Mouse (Mus musculus): ENCODE data around the gene Spryd3. TPM values are rescaled to one million over a fixed set of nuclear protein-coding genes. Genes with fewer than 3 reads are reported as not detected.
A peak's percentile ranks its signal among the peaks of the same experiment; 100 is the strongest.

The Spryd3 gene
- 9.2 and 10.0 TPM in 2 replicates for polyA plus RNA-seq (2015; fragmentation: Nextera tagmentation; extraction: Ambion mirVana)

DNA sequence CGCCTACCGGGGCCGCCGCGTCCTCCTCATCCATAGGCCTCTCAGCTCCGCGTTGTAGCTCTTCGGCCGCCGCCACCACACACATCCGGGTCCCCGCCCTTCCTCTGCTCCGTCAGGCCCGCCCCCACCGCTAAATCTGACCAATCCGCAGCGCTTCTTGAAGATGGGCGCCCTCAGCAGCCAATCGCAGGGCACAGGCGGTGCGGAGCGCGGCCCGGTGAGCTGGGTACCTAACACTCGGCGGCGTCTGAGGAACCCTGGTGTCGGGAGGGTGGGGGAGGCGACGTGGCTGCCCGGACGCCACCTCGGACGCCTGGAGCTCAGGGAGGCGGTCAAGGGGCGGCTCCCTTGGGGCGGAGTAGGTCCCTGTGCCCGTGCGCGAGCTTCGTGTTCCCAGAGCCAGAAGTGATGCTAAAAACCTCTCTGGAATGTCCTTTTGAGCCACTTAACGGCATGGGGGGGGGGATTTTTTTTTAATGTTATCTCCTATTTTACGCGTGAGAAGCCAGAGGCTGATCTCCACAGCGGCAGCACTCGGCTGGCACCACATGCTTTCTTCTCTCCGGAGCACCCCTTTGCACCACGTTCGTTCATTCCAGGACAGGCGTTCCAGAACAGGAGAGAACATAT is at the start of gene Spryd3:
TSS of gene Spryd3 (minus strand) at position 106 of the 630 bp plus-strand sequence.
- Histone ChIP-seq H3K27ac (ENCODE audit: low read depth) (peak within 1 kb of the TSS; percentile 75), H3K4me2 (ENCODE audit: low read depth, low read length) (peak within 1 kb of the TSS; percentile 98), H3K4me3 (ENCODE audit: low read depth, low read length) (peak within 1 kb of the TSS; percentile 92), H3K36me3 (replicated peaks; ENCODE audit: insufficient read depth, low read length) (peaks cover 18% of the 10 kb centered on the region), H3K27me3 (ENCODE audit: insufficient read depth, low read length) (no peaks in the 10 kb centered on the region), H3K9me3 (ENCODE audit: low read length) (no peaks in the 10 kb centered on the region), H3K9ac (replicated peaks) (peak within 1 kb of the TSS; percentile 87), H3K4me1 (ENCODE audit: insufficient read depth) (peaks cover 14% of the 10 kb centered on the region)
- DNase-seq (peak; percentile 98), ATAC-seq (peak; percentile 100)
- TF ChIP-seq EP300 (IDR thresholded peaks at IDR 0.05; ENCODE audit: low read depth) = no peak
- TF ChIP-seq CTCF (IDR thresholded peaks at IDR 0.05; ENCODE audit: low read depth) = no peak
- WGBS (ENCODE audit: insufficient replicate concordance) = 1% methylated on average over 48 of the region's 50 CpGs

DNA sequence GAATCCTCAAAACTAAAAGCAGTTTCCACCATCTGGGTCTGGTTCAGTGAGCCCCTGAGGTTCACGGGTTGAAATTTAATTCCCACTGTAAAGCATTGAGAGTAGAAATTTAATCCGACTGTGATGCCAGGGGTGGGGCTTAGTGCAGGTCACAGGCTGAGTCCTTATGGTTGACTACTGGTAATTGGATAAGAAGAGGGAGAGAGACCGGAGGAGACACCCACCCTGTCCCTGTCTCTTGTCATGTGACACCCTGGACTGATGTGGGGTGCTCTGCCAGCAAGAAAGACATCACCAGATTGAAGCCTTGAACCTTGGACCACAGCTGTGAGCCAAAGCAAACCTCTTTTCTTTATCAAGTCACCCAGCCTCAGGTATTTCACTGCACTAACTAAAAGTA is 47.0 kb upstream of the Spryd3 start:
- ATAC-seq (no peak), DNase-seq (no peak)
- H3K9ac ChIP-seq (replicated peaks) = no peak overlapping the region
- H3K9me3 ChIP-seq (ENCODE audit: low read length) = no peaks in the 10 kb centered on the region
- 78% methylated on average over 3 of the region's 3 CpGs for WGBS (ENCODE audit: insufficient replicate concordance)
- H3K4me3 ChIP-seq (ENCODE audit: low read depth, low read length) = no peak overlapping the region
- no peaks in the 10 kb centered on the region for H3K27me3 ChIP-seq (ENCODE audit: insufficient read depth, low read length)
- peaks cover 4% of the 10 kb centered on the region; the same call in 1 of the 2 replicates for H3K4me1 ChIP-seq (ENCODE audit: insufficient read depth)
- no peak overlapping the region for H3K27ac ChIP-seq (ENCODE audit: low read depth)
- no peak overlapping the region for H3K4me2 ChIP-seq (ENCODE audit: low read depth, low read length)
- H3K36me3 ChIP-seq (replicated peaks; ENCODE audit: insufficient read depth, low read length) = 0 out of 2 replicates have a peak, but pooled peaks cover 16% of the 10 kb centered on the region
- no peak for TF ChIP-seq CTCF (IDR thresholded peaks at IDR 0.05; ENCODE audit: low read depth)
- no peak for TF ChIP-seq EP300 (IDR thresholded peaks at IDR 0.05; ENCODE audit: low read depth)

DNA sequence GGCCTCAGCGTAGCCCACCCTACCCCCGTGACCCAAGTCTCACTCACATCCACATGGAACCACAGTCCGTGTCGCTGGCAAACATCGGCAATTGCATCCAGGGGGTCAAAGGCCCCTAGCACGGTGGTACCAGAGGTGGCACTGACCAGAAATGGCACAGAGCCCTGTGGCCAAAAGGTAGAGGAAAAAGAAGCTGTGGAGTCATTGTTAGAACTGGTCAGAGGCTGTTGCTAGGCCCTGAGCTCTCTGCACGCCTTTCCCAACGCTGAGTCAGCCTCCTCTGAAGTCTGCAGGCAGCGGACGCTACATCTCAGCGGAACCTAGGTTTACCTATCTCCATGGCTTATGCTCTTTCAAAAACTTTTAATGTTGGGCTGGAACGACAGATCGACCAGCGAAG is 43.9 kb upstream of the Spryd3 start:
- no peak for TF ChIP-seq CTCF (IDR thresholded peaks at IDR 0.05; ENCODE audit: low read depth)
- TF ChIP-seq EP300 (IDR thresholded peaks at IDR 0.05; ENCODE audit: low read depth) = no peak
- no peak overlapping the region for H3K4me2 ChIP-seq (ENCODE audit: low read depth, low read length)
- WGBS (ENCODE audit: insufficient replicate concordance) = 87% methylated on average over 14 of the region's 14 CpGs

GRCm38 (mm10) chr15:102179106-102179505 is 43.1 kb upstream of the Spryd3 start:
- H3K36me3 ChIP-seq (replicated peaks; ENCODE audit: insufficient read depth, low read length) = 0 out of 2 replicates have a peak, but pooled peaks cover 10% of the 10 kb centered on the region
- no peak for ATAC-seq
- H3K9me3 ChIP-seq (ENCODE audit: low read length) = no peaks in the 10 kb centered on the region
- TF ChIP-seq CTCF (IDR thresholded peaks at IDR 0.05; ENCODE audit: low read depth) (no peak), EP300 (IDR thresholded peaks at IDR 0.05; ENCODE audit: low read depth) (no peak)
- DNase-seq = no peak
- no peak overlapping the region for H3K9ac ChIP-seq (replicated peaks)
- H3K4me3 ChIP-seq (ENCODE audit: low read depth, low read length) = no peak overlapping the region
- H3K4me2 ChIP-seq (ENCODE audit: low read depth, low read length) = no peak overlapping the region
- 77% methylated on average over 9 of the region's 9 CpGs for WGBS (ENCODE audit: insufficient replicate concordance)
- H3K27ac ChIP-seq (ENCODE audit: low read depth) = no peak overlapping the region
- H3K4me1 ChIP-seq (ENCODE audit: insufficient read depth) = peaks cover 10% of the 10 kb centered on the region
- H3K27me3 ChIP-seq (ENCODE audit: insufficient read depth, low read length) = no peaks in the 10 kb centered on the region

More for the DNA sequence above, 43.9 kb upstream of the Spryd3 start:
- H3K27ac ChIP-seq (ENCODE audit: low read depth) = no peak overlapping the region
- ATAC-seq (no peak), DNase-seq (no peak)
- H3K4me3 ChIP-seq (ENCODE audit: low read depth, low read length) = no peak overlapping the region
- H3K27me3 ChIP-seq (ENCODE audit: insufficient read depth, low read length) = no peaks in the 10 kb centered on the region
- 0 out of 2 replicates have a peak, but pooled peaks cover 10% of the 10 kb centered on the region for H3K36me3 ChIP-seq (replicated peaks; ENCODE audit: insufficient read depth, low read length)
- H3K9ac ChIP-seq (replicated peaks) = no peak overlapping the region
- H3K4me1 ChIP-seq (ENCODE audit: insufficient read depth) = peaks cover 10% of the 10 kb centered on the region
- H3K9me3 ChIP-seq (ENCODE audit: low read length) = no peaks in the 10 kb centered on the region

DNA sequence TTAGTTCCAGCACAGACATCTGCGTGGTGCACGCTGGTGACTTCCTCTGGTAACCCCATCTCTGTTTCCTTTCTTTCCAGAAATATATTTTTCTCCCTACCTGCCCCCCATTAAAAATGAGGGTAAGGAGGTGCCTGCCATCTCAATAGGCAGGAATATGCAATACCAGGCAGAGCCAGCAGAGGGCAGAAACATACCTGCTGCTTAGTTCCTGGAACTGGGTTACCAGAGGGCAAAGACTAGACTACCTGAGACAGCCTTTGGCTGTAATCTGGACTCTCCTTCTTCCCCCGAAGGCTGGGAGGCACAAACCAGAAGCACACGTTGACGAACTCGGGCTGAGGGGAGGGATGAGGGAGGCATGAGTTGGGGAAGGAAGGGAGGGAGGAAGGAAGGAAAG is 42.2 kb upstream of the Spryd3 start:
- Histone ChIP-seq H3K36me3 (replicated peaks; ENCODE audit: insufficient read depth, low read length) (0 out of 2 replicates have a peak, but pooled peaks cover 10% of the 10 kb centered on the region), H3K27ac (ENCODE audit: low read depth) (no peak overlapping the region), H3K4me3 (ENCODE audit: low read depth, low read length) (no peak overlapping the region), H3K27me3 (ENCODE audit: insufficient read depth, low read length) (no peaks in the 10 kb centered on the region), H3K9me3 (ENCODE audit: low read length) (no peaks in the 10 kb centered on the region), H3K9ac (replicated peaks) (no peak overlapping the region), H3K4me1 (ENCODE audit: insufficient read depth) (peaks cover 10% of the 10 kb centered on the region), H3K4me2 (ENCODE audit: low read depth, low read length) (no peak overlapping the region)
- ATAC-seq (peak; percentile 37), DNase-seq (peak; percentile 85)
- no peak for TF ChIP-seq EP300 (IDR thresholded peaks at IDR 0.05; ENCODE audit: low read depth)
- TF ChIP-seq CTCF (IDR thresholded peaks at IDR 0.05; ENCODE audit: low read depth) = peak; percentile 94
- WGBS (ENCODE audit: insufficient replicate concordance) = 8% methylated on average over 6 of the region's 6 CpGs

GRCm38 (mm10) chr15:102177417-102177816 is 41.4 kb upstream of the Spryd3 start:
- 71% methylated on average over 8 of the region's 8 CpGs for whole genome bisulfite sequencing (ENCODE audit: insufficient replicate concordance)
- no peak for TF ChIP-seq EP300 (IDR thresholded peaks at IDR 0.05; ENCODE audit: low read depth)
- no peak for TF ChIP-seq CTCF (IDR thresholded peaks at IDR 0.05; ENCODE audit: low read depth)
- H3K9me3 ChIP-seq (ENCODE audit: low read length) = no peaks in the 10 kb centered on the region
- H3K4me3 ChIP-seq (ENCODE audit: low read depth, low read length) = no peak overlapping the region
- H3K4me2 ChIP-seq (ENCODE audit: low read depth, low read length) = no peak overlapping the region
- H3K27ac ChIP-seq (ENCODE audit: low read depth) = peak overlapping the region; percentile 4
- peaks cover 10% of the 10 kb centered on the region for H3K4me1 ChIP-seq (ENCODE audit: insufficient read depth)
- 0 out of 2 replicates have a peak, but pooled peaks cover 6% of the 10 kb centered on the region for H3K36me3 ChIP-seq (replicated peaks; ENCODE audit: insufficient read depth, low read length)
- no peaks in the 10 kb centered on the region for H3K27me3 ChIP-seq (ENCODE audit: insufficient read depth, low read length)
- ATAC-seq = peak; percentile 36
- H3K9ac ChIP-seq (replicated peaks) = no peak overlapping the region
- no peak for DNase-seq

Measured in liver, postnatal 0 days (tissue).